In the genomic region with DNA sequence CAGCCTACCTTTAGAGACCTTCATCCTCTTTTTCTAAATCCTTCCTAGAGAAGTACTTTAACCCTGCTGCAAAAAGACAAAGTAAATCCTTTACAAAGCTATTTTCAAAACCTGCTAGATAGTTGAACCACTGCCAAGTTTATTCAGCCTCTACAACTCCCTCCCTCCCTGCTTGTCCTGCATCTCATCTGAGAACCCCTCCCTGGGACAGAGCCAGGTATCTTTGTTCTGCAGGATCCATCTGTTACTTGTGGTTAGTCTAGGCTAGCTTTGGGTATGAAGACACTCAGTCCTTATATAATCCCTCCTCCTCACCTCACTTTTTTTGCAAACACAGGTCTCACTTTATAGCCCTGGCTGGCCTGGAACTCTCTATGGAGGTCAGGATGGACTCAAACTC, we compare ENCODE assay signal across 17 mouse cellular contexts. TPM values are rescaled to one million over a fixed set of nuclear protein-coding genes. Genes with fewer than 3 reads are reported as not detected.
DNase-seq lines count a peak whose midpoint lies in the region; ATAC-seq and TF ChIP-seq lines count a peak whose summit lies in the region.
"Had no signal": no experiment of that assay in that cellular context is flagged by ENCODE, and none has a peak within 500 bp of the region (broad histone marks: within the 10 kb centered on the region; RNA-seq: fewer than 3 reads in every experiment).

No protein-coding gene starts in this region.

- H3K9me3 ChIP-seq in forebrain, postnatal 0 days (ENCODE audit: low read length): no peaks in the 10 kb centered on the region
- H3K9me3 ChIP-seq in forebrain, embryonic 12.5 days: no peaks in the 10 kb centered on the region
- H3K9me3 ChIP-seq in liver, embryonic 11.5 days (ENCODE audit: control insufficient read depth, low read length): no peaks in the 10 kb centered on the region
- H3K9me3 ChIP-seq in midbrain, postnatal 0 days (ENCODE audit: low read length): no peaks in the 10 kb centered on the region
- H3K9me3 ChIP-seq: limb, embryonic 12.5 days had no signal

- H3K27ac ChIP-seq in forebrain, postnatal 0 days (ENCODE audit: low read depth, low read length): no peak overlapping the region
- H3K27ac ChIP-seq in forebrain, embryonic 12.5 days: no peak overlapping the region
- peak overlapping the region; percentile 57 for H3K27ac ChIP-seq in liver, embryonic 11.5 days (ENCODE audit: low read depth, low read length)
- no peak overlapping the region for H3K27ac ChIP-seq in midbrain, postnatal 0 days (ENCODE audit: low read depth, low read length)
- H3K27ac ChIP-seq: hindbrain, embryonic 14.5 days; limb, embryonic 12.5 days had no signal

- no peak overlapping the region for H3K9ac ChIP-seq in forebrain, postnatal 0 days
- H3K9ac ChIP-seq in forebrain, embryonic 12.5 days: no peak overlapping the region
- no peak overlapping the region for H3K9ac ChIP-seq in liver, embryonic 11.5 days (ENCODE audit: low read depth, low read length)
- H3K9ac ChIP-seq in midbrain, postnatal 0 days (replicated peaks; ENCODE audit: low read length, poor library complexity, severe bottlenecking): no peak overlapping the region
- H3K9ac ChIP-seq: hindbrain, embryonic 14.5 days; limb, embryonic 12.5 days had no signal

- peak; percentile 19 for DNase-seq in forebrain, postnatal 0 days
- DNase-seq in right cerebral cortex, adult 18-20 months: peak; percentile 40
- no peak for DNase-seq in right cerebral cortex, postnatal 25 days
- no peak for DNase-seq in liver, embryonic 11.5 days (ENCODE audit: low spot score)
- DNase-seq in midbrain, postnatal 0 days (ENCODE audit: low spot score): no peak
- DNase-seq in heart, adult 11 months: no peak
- DNase-seq: adrenal gland, postnatal 14 days; cerebellum, postnatal 36 days; gastrocnemius, postnatal 14 days; midbrain, embryonic 14.5 days; thymus, adult 2 months had no signal

- H3K4me1 ChIP-seq in forebrain, postnatal 0 days (ENCODE audit: insufficient read depth): no peaks in the 10 kb centered on the region
- no peaks in the 10 kb centered on the region for H3K4me1 ChIP-seq in forebrain, embryonic 12.5 days
- H3K4me1 ChIP-seq in liver, embryonic 11.5 days (replicated peaks; ENCODE audit: control insufficient read depth, insufficient read depth, low read length): peaks cover 14% of the 10 kb centered on the region
- H3K4me1 ChIP-seq in midbrain, postnatal 0 days (ENCODE audit: insufficient read depth, low read length): no peaks in the 10 kb centered on the region
- H3K4me1 ChIP-seq: limb, embryonic 12.5 days had no signal

- no peaks in the 10 kb centered on the region for H3K27me3 ChIP-seq in forebrain, postnatal 0 days (ENCODE audit: insufficient read depth, low read length)
- no peaks in the 10 kb centered on the region for H3K27me3 ChIP-seq in forebrain, embryonic 12.5 days
- no peaks in the 10 kb centered on the region for H3K27me3 ChIP-seq in liver, embryonic 11.5 days (replicated peaks; ENCODE audit: control insufficient read depth, insufficient read depth, low read length)
- no peaks in the 10 kb centered on the region for H3K27me3 ChIP-seq in midbrain, postnatal 0 days (ENCODE audit: insufficient read depth, low read length)
- H3K27me3 ChIP-seq: limb, embryonic 12.5 days had no signal

- ATAC-seq in forebrain, postnatal 0 days: no peak
- no peak for ATAC-seq in forebrain, embryonic 12.5 days (ENCODE audit: low FRiP score)
- ATAC-seq in liver, embryonic 11.5 days (replicated peaks; ENCODE audit: low FRiP score): peak; percentile 83
- no peak for ATAC-seq in midbrain, postnatal 0 days (ENCODE audit: low FRiP score)

- H3K4me2 ChIP-seq in forebrain, postnatal 0 days (ENCODE audit: low read depth): no peak overlapping the region
- H3K4me2 ChIP-seq in forebrain, embryonic 12.5 days: no peak overlapping the region
- peak overlapping the region; percentile 37 for H3K4me2 ChIP-seq in liver, embryonic 11.5 days
- no peak overlapping the region for H3K4me2 ChIP-seq in midbrain, postnatal 0 days (ENCODE audit: low read depth, low read length, poor library complexity, severe bottlenecking)
- H3K4me2 ChIP-seq: hindbrain, embryonic 14.5 days; limb, embryonic 12.5 days had no signal

- no peak for TF ChIP-seq CTCF in forebrain, postnatal 0 days (IDR thresholded peaks at IDR 0.05; ENCODE audit: low read depth)
- no peak for TF ChIP-seq CTCF in midbrain, postnatal 0 days (IDR thresholded peaks at IDR 0.05)

- peaks cover 90% of the 10 kb centered on the region for H3K36me3 ChIP-seq in forebrain, postnatal 0 days (ENCODE audit: insufficient read depth)
- peaks cover 94% of the 10 kb centered on the region for H3K36me3 ChIP-seq in forebrain, embryonic 12.5 days (replicated peaks)
- H3K36me3 ChIP-seq in liver, embryonic 11.5 days (ENCODE audit: control insufficient read depth, insufficient read depth, low read length): peaks cover 28% of the 10 kb centered on the region
- H3K36me3 ChIP-seq in midbrain, postnatal 0 days (ENCODE audit: insufficient read depth, low read length): peaks cover 82% of the 10 kb centered on the region

- no peak overlapping the region for H3K4me3 ChIP-seq in forebrain, postnatal 0 days (ENCODE audit: low read depth, low read length)
- H3K4me3 ChIP-seq in forebrain, embryonic 12.5 days (replicated peaks): no peak overlapping the region
- no peak overlapping the region for H3K4me3 ChIP-seq in liver, embryonic 11.5 days (ENCODE audit: low read depth, low read length)
- no peak overlapping the region for H3K4me3 ChIP-seq in midbrain, postnatal 0 days (ENCODE audit: low read depth, low read length)
- H3K4me3 ChIP-seq: limb, embryonic 12.5 days had no signal

RNA-seq across cellular contexts. Expression of gene Sbf1, which starts 30.1 kb away (rescaled TPM):
- total RNA-seq in forebrain, postnatal 0 days (2014; rRNA removed): 164 and 165 TPM in 2 replicates
- 46.2 and 60.7 TPM in 2 replicates for polyA plus RNA-seq in forebrain, postnatal 0 days (2015; fragmentation: Nextera tagmentation; extraction: Ambion mirVana)
- 82.5 and 88.9 TPM in 2 replicates for polyA plus RNA-seq in forebrain, embryonic 12.5 days (2016; fragmentation: Nextera tagmentation; extraction: Ambion mirVana)
- polyA plus RNA-seq in liver, embryonic 11.5 days (2014; fragmentation: Nextera tagmentation; extraction: Ambion mirVana): 51.4 and 52.2 TPM in 2 replicates
- total RNA-seq in midbrain, postnatal 0 days (2014; rRNA removed): 268 and 287 TPM in 2 replicates
- 77.3 and 79.3 TPM in 2 replicates for polyA plus RNA-seq in midbrain, postnatal 0 days (2015; fragmentation: Nextera tagmentation; extraction: Ambion mirVana)

RNA-seq across cellular contexts. Expression of gene Adm2, which starts 37.5 kb away (rescaled TPM):
- total RNA-seq in forebrain, postnatal 0 days (2014; rRNA removed): not detected in 2 replicates
- not detected in 2 replicates for polyA plus RNA-seq in forebrain, postnatal 0 days (2015; fragmentation: Nextera tagmentation; extraction: Ambion mirVana)
- polyA plus RNA-seq in forebrain, embryonic 12.5 days (2016; fragmentation: Nextera tagmentation; extraction: Ambion mirVana): not detected in 2 replicates
- 6.6 and 7.0 TPM in 2 replicates for polyA plus RNA-seq in liver, embryonic 11.5 days (2014; fragmentation: Nextera tagmentation; extraction: Ambion mirVana)
- not detected in 2 replicates for total RNA-seq in midbrain, postnatal 0 days (2014; rRNA removed)
- polyA plus RNA-seq in midbrain, postnatal 0 days (2015; fragmentation: Nextera tagmentation; extraction: Ambion mirVana): not detected in 2 replicates
- total RNA-seq: adrenal gland, postnatal 14 days; gastrocnemius, postnatal 14 days; layer of hippocampus, postnatal 14 days had no signal
- polyA plus RNA-seq: hindbrain, embryonic 14.5 days; midbrain, embryonic 14.5 days; neural tube, embryonic 14.5 days had no signal

RNA-seq across cellular contexts. Expression of gene Miox, which starts 49.2 kb away (rescaled TPM):
- not detected in 2 replicates for total RNA-seq in forebrain, postnatal 0 days (2014; rRNA removed)
- not detected in 2 replicates for polyA plus RNA-seq in forebrain, postnatal 0 days (2015; fragmentation: Nextera tagmentation; extraction: Ambion mirVana)
- polyA plus RNA-seq in forebrain, embryonic 12.5 days (2016; fragmentation: Nextera tagmentation; extraction: Ambion mirVana): not detected in 2 replicates
- polyA plus RNA-seq in liver, embryonic 11.5 days (2014; fragmentation: Nextera tagmentation; extraction: Ambion mirVana): 2.0 and 2.7 TPM in 2 replicates
- total RNA-seq in midbrain, postnatal 0 days (2014; rRNA removed): not detected in 2 replicates
- not detected in 2 replicates for polyA plus RNA-seq in midbrain, postnatal 0 days (2015; fragmentation: Nextera tagmentation; extraction: Ambion mirVana)
- total RNA-seq: adrenal gland, postnatal 14 days; gastrocnemius, postnatal 14 days; layer of hippocampus, postnatal 14 days had no signal
- polyA plus RNA-seq: heart, embryonic 14.5 days; hindbrain, embryonic 14.5 days; limb, embryonic 12.5 days; midbrain, embryonic 14.5 days; neural tube, embryonic 14.5 days had no signal

Comparison
In these comparisons a context has a peak if more than half of its experiments do, and no peak if none do; other contexts are left out.
1. DNase-seq: peak in forebrain, postnatal 0 days (single experiment) and right cerebral cortex, adult 18-20 months (single experiment); none in right cerebral cortex, postnatal 25 days (single experiment), liver, embryonic 11.5 days (single experiment), midbrain, postnatal 0 days (single experiment) and heart, adult 11 months (single experiment).